Mouse (Mus musculus) T-helper 17 cell (primary cell): ENCODE results near the gene Magee2.
"Not testable (repeated sequence)": the region's sequence is repeated elsewhere in the genome, so short reads cannot be mapped to it uniquely, and the experiment has no call there.

Experiments
- in situ Hi-C, 2 experiments: fragments of 300-600 bp; cut with MboI, MseI; formaldehyde crosslinking; loops; 1 replicate in 1 of 2; 2 replicates in 1 of 2; pipeline ENCODE4 v1.15.1; 2025; ENCODE audit warnings: high pct_unique_total_duplicates in 2 of 2

Gene Magee2

DNA sequence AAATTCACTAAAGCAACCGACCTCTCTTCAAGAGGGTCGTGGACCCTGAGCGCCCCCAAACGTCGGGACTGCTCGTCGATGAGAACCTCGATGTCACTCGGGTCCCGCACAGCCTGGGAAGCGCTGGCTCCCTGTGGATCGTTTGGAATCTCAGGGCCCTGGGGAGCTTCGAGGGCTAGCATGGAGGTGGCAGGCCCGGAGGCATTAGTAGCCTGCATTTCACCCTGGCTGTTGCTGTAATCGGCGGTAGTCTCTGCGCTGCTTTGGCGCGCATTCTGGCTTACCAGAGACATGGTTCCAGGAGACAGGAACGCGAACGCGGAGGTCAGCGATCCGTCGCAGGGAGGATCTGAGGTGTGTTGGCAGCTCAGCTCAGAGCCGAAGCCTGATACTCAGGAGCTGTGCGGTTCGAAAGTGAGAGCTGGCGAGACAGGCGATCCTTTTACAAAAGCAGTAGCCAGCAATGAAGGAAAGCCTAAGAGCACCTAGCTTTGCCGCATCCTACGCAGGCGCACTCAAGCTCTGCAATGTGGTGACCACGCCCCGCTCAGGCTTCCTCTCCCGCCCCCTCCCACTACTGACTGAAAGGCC, at the start of gene Magee2:
TSS of gene Magee2 (minus strand) at position 517 of the 591 bp plus-strand sequence.
- in situ Hi-C loops, result loop anchor here in 1 of 2 experiments (5.0 kb wide), 1 partner anchor 110 kb away; no protein-coding TSS in a partner anchor

DNA sequence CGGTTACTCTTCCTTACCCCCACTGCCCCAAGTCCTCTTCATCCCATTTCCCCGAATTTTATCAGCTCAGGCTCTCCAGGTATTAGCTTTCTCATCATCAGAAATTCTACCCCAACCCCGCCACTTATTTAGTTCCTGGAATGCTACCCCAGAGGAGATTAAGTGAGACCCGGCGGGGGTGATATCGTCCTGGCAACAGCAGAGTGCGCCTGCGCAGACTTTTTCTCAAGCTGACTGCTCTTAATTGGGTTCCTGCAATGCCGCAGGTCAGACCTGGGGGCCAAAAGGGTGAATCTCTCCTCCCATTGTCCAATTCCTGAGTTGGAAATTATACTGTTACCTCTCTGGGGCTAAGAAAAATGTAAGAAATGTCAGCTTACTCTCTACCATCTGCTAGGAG, 3.5 kb downstream of the Magee2 start:
- in situ Hi-C loops, result no loop called here

GRCm38 (mm10) chrX:104817583-104817982, 39.5 kb downstream of the Magee2 start:
- in situ Hi-C loops, result loop anchor here (5.0 kb wide), 1 partner anchor 135 kb away; no protein-coding TSS in a partner anchor

- in situ Hi-C loops, result loop anchor here (5.0 kb wide), 1 partner anchor 135 kb away; no protein-coding TSS in a partner anchor
Measured at GRCm38 (mm10) chrX:104816987-104817386, 40.1 kb downstream of the Magee2 start.

DNA sequence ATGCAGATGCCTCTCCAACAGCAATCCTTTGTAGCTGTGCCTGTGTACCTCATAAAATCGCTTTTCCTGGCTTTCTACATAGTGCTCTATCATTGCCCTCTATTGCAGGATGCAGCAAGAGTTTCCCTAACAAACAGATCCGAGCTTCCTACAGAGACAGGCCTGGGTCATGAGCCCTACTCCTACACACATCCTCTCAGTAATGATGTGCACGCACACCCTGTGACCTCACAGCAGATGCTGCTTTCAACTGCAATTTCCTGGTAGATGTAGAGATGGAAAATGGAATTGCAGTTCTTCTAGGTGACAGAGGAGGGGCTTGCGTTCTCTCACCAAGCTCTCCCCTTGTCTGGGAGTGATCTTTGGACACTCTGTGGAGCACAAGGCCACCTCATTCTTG, 43.4 kb downstream of the Magee2 start:
- in situ Hi-C loops, result not testable (repeated sequence)
